Mouse (Mus musculus) olfactory bulb, adult 2 months (tissue): ENCODE data around the gene Gm49486. TPM values are rescaled to one million over a fixed set of nuclear protein-coding genes. Genes with fewer than 3 reads are reported as not detected.

ENCODE experiments used
- H3K27ac ChIP-seq: fragments of 200-500 bp; 2 replicates; pipeline ENCODE4 v1.5.1; 2012; ENCODE audit warnings: low read depth, low read length; ENCODE audit not compliant: insufficient read depth
- H3K4me1 ChIP-seq: fragments of 200-500 bp; 2 replicates; pipeline ENCODE4 v1.6.1; 2012; ENCODE audit warnings: low read length; ENCODE audit not compliant: control insufficient read depth, insufficient read depth
- H3K4me3 ChIP-seq: fragments of 200-500 bp; 2 replicates; pipeline ENCODE4 v1.5.1; 2012; ENCODE audit warnings: mild to moderate bottlenecking, low read depth, low read length, moderate library complexity; ENCODE audit not compliant: insufficient read depth
- CTCF ChIP-seq: fragments of 200-500 bp; IDR thresholded peaks from 2 replicates; pipeline ENCODE4 v1.5.1; 2012; ENCODE audit warnings: low read depth, mild to moderate bottlenecking, low read length, moderate library complexity; ENCODE audit not compliant: insufficient read depth
- POLR2A ChIP-seq: fragments of 200-500 bp; IDR thresholded peaks from 2 replicates; pipeline ENCODE4 v1.6.1; 2012; ENCODE audit warnings: mild to moderate bottlenecking, low read depth, low read length, moderate library complexity; ENCODE audit not compliant: insufficient read depth
- WGBS: fragments of 180-500 bp; shearing (Covaris S2); methylation state at CpG from one replicate; pipeline ENCODE4 v1.1.7; 2018; 5-methylcytosine and 5-hydroxymethylcytosine counted together
- polyA plus RNA-seq: library from polyadenylated mRNA; stranded (reverse); fragments of >200 nt; gene quantifications from 2 replicates; pipeline ENCODE4 v1.2.4, GENCODE M21; 2012; ENCODE audit warnings: low replicate concordance; ENCODE audit not compliant: missing spikeins, insufficient read depth, insufficient read length

Gene Gm49486
- polyA plus RNA-seq, 1 experiment: not detected

- no peak for TF ChIP-seq CTCF
- TF ChIP-seq POLR2A: no peak
- Histone ChIP-seq H3K4me1 (peaks cover 22% of the 10 kb centered on the region), H3K27ac (no peak overlapping the region), H3K4me3 (no peak overlapping the region)
- 93% methylated on average over 6 of the region's 6 CpGs for WGBS
Observed at GRCm38 (mm10) chr15:79263726-79264125, 34.5 kb downstream of the Gm49486 start.

GRCm38 (mm10) chr15:79265384-79265783 lies 36.2 kb downstream of the Gm49486 start:
- H3K4me3 ChIP-seq: no peak overlapping the region
- TF ChIP-seq CTCF: no peak
- no peak for TF ChIP-seq POLR2A
- peaks cover 22% of the 10 kb centered on the region for H3K4me1 ChIP-seq
- WGBS: 83% methylated on average over 4 of the region's 4 CpGs
- H3K27ac ChIP-seq: no peak overlapping the region

GRCm38 (mm10) chr15:79268521-79268920 lies 39.3 kb downstream of the Gm49486 start:
- 31% methylated on average over 1 of the region's 1 CpGs for WGBS
- Histone ChIP-seq H3K4me3 (no peak overlapping the region), H3K27ac (no peak overlapping the region), H3K4me1 (peaks cover 13% of the 10 kb centered on the region)
- TF ChIP-seq POLR2A: no peak
- no peak for TF ChIP-seq CTCF

- Histone ChIP-seq H3K27ac (no peak overlapping the region), H3K4me3 (peak overlapping the region; percentile 31), H3K4me1 (peaks cover 13% of the 10 kb centered on the region)
- TF ChIP-seq CTCF (no peak), POLR2A (0 out of 2 replicates have a peak, but pooled peaks have one; percentile 8)
- whole genome bisulfite sequencing: 2% methylated on average over 33 of the region's 33 CpGs
Observed at GRCm38 (mm10) chr15:79270317-79271123, 41.3 kb downstream of the Gm49486 start.

GRCm38 (mm10) chr15:79271124-79271746 lies 42.0 kb downstream of the Gm49486 start:
- peak; percentile 75; the same call in 1 of the 2 replicates for TF ChIP-seq CTCF
- no peak for TF ChIP-seq POLR2A
- 14% methylated on average over 17 of the region's 17 CpGs for WGBS
- Histone ChIP-seq H3K4me1 (peaks cover 13% of the 10 kb centered on the region), H3K27ac (no peak overlapping the region), H3K4me3 (peak overlapping the region; percentile 31)

GRCm38 (mm10) chr15:79273020-79273419 lies 43.8 kb downstream of the Gm49486 start:
- H3K4me1 ChIP-seq: peaks cover 13% of the 10 kb centered on the region
- H3K27ac ChIP-seq: no peak overlapping the region
- 71% methylated on average over 10 of the region's 10 CpGs for WGBS
- TF ChIP-seq POLR2A: no peak
- TF ChIP-seq CTCF: no peak
- no peak overlapping the region for H3K4me3 ChIP-seq

GRCm38 (mm10) chr15:79277728-79278127 lies 48.5 kb downstream of the Gm49486 start:
- TF ChIP-seq CTCF: no peak
- TF ChIP-seq POLR2A: no peak
- Histone ChIP-seq H3K4me1 (0 out of 2 replicates have a peak, but pooled peaks cover 2% of the 10 kb centered on the region), H3K4me3 (no peak overlapping the region), H3K27ac (no peak overlapping the region)
- 74% methylated on average over 10 of the region's 10 CpGs for WGBS

GRCm38 (mm10) chr15:79280209-79280608 lies 51.0 kb downstream of the Gm49486 start:
- Histone ChIP-seq H3K4me1 (0 out of 2 replicates have a peak, but pooled peaks cover 2% of the 10 kb centered on the region), H3K4me3 (no peak overlapping the region), H3K27ac (no peak overlapping the region)
- WGBS: 27% methylated on average over 6 of the region's 6 CpGs
- peak; percentile 22; the same call in 1 of the 2 replicates for TF ChIP-seq CTCF
- no peak for TF ChIP-seq POLR2A

- WGBS: 61% methylated on average over 5 of the region's 5 CpGs
- H3K27ac ChIP-seq: no peak overlapping the region
- H3K4me3 ChIP-seq: no peak overlapping the region
- 0 out of 2 replicates have a peak, but pooled peaks cover 2% of the 10 kb centered on the region for H3K4me1 ChIP-seq
- TF ChIP-seq POLR2A (no peak), CTCF (no peak)
Observed at GRCm38 (mm10) chr15:79280850-79281249, 51.7 kb downstream of the Gm49486 start.
